Mouse (Mus musculus) embryonic facial prominence, embryonic 15.5 days (tissue): Measurements from ENCODE around the gene Ncoa1. TPM values are rescaled to one million over a fixed set of nuclear protein-coding genes. Genes with fewer than 3 reads are reported as not detected.

Experiments used
- ATAC-seq: fragments of 200-750 bp; cut with Nextera tagmentation; 2 replicates; pipeline ENCODE4 v1.8.0; 2017; ENCODE audit warnings: low read depth, moderate TSS enrichment; ENCODE audit not compliant: insufficient number of reproducible peaks, low FRiP score, low TSS enrichment
- H3K27ac ChIP-seq: fragments of 300-500 bp; sonication (generic); replicated peaks from 2 replicates; pipeline ENCODE4 v1.5.1; 2015; ENCODE audit warnings: mild to moderate bottlenecking, inconsistent platforms
- H3K27me3 ChIP-seq: fragments of 300-500 bp; sonication (generic); 2 replicates; pipeline ENCODE4 v1.6.1; 2015; ENCODE audit warnings: inconsistent platforms
- H3K36me3 ChIP-seq: fragments of 300-500 bp; sonication (generic); 2 replicates; pipeline ENCODE4 v1.6.1; 2015; ENCODE audit warnings: mild to moderate bottlenecking, inconsistent platforms
- H3K4me1 ChIP-seq: fragments of 300-500 bp; sonication (generic); 2 replicates; pipeline ENCODE4 v1.6.1; 2015; ENCODE audit warnings: inconsistent platforms
- H3K4me2 ChIP-seq: fragments of 300-500 bp; sonication (generic); replicated peaks from 2 replicates; pipeline ENCODE4 v1.6.1; 2015; ENCODE audit warnings: mild to moderate bottlenecking, inconsistent platforms
- H3K4me3 ChIP-seq: fragments of 300-500 bp; sonication (generic); replicated peaks from 2 replicates; pipeline ENCODE4 v1.5.1; 2015; ENCODE audit warnings: mild to moderate bottlenecking, inconsistent platforms
- H3K9ac ChIP-seq: fragments of 300-500 bp; sonication (generic); 2 replicates; pipeline ENCODE4 v1.6.1; 2015; ENCODE audit warnings: inconsistent platforms
- H3K9me3 ChIP-seq: fragments of 300-500 bp; sonication (generic); replicated peaks from 2 replicates; pipeline ENCODE4 v1.6.1; 2016; ENCODE audit warnings: inconsistent platforms
- WGBS: fragments of 180-500 bp; shearing (Covaris S2); methylation state at CpG from one replicate; pipeline ENCODE4 v1.1.7; 2015; 5-methylcytosine and 5-hydroxymethylcytosine counted together
- polyA plus RNA-seq: library from polyadenylated mRNA; unstranded; fragments of >200 nt; fragmentation: Nextera tagmentation; extraction: Ambion mirVana; gene quantifications from 2 replicates; pipeline ENCODE4 v1.2.1, GENCODE M21; 2015

Ncoa1 gene
- polyA plus RNA-seq, 1 experiment from 2014 or later = 14.1 TPM

- Histone ChIP-seq H3K4me2 (no peak overlapping the region), H3K4me1 (no peaks in the 10 kb centered on the region), H3K27me3 (no peaks in the 10 kb centered on the region), H3K36me3 (peaks cover 6% of the 10 kb centered on the region; the same call in 1 of the 2 replicates), H3K27ac (no peak overlapping the region), H3K4me3 (no peak overlapping the region), H3K9ac (no peak overlapping the region), H3K9me3 (no peaks in the 10 kb centered on the region)
- WGBS = 80% methylated on average over 1 of the region's 1 CpGs
- no peak for ATAC-seq
Measured at GRCm38 (mm10) chr12:4306712-4307313, 170.2 kb downstream of the Ncoa1 start.

GRCm38 (mm10) chr12:4299300-4299699 lies 177.7 kb downstream of the Ncoa1 start:
- Histone ChIP-seq H3K9ac (no peak overlapping the region), H3K4me3 (no peak overlapping the region), H3K27ac (no peak overlapping the region), H3K4me1 (no peaks in the 10 kb centered on the region), H3K9me3 (no peaks in the 10 kb centered on the region), H3K36me3 (peaks cover 15% of the 10 kb centered on the region), H3K27me3 (no peaks in the 10 kb centered on the region), H3K4me2 (no peak overlapping the region)
- WGBS = 79% methylated on average over 3 of the region's 3 CpGs
- ATAC-seq = no peak

GRCm38 (mm10) chr12:4298626-4299025 lies 178.4 kb downstream of the Ncoa1 start:
- Histone ChIP-seq H3K4me3 (no peak overlapping the region), H3K4me2 (no peak overlapping the region), H3K4me1 (no peaks in the 10 kb centered on the region), H3K27ac (no peak overlapping the region), H3K9me3 (no peaks in the 10 kb centered on the region), H3K9ac (no peak overlapping the region), H3K27me3 (no peaks in the 10 kb centered on the region), H3K36me3 (peaks cover 15% of the 10 kb centered on the region)
- ATAC-seq = no peak
- 84% methylated on average over 4 of the region's 4 CpGs for WGBS

- Histone ChIP-seq H3K9me3 (no peaks in the 10 kb centered on the region), H3K4me1 (no peaks in the 10 kb centered on the region), H3K9ac (no peak overlapping the region), H3K4me3 (no peak overlapping the region), H3K27me3 (no peaks in the 10 kb centered on the region), H3K27ac (no peak overlapping the region), H3K36me3 (peaks cover 17% of the 10 kb centered on the region), H3K4me2 (no peak overlapping the region)
- 87% methylated on average over 4 of the region's 4 CpGs for WGBS
- ATAC-seq = no peak
Measured at GRCm38 (mm10) chr12:4295881-4296280, 181.1 kb downstream of the Ncoa1 start.

- Histone ChIP-seq H3K9me3 (no peaks in the 10 kb centered on the region), H3K27me3 (no peaks in the 10 kb centered on the region), H3K9ac (no peak overlapping the region), H3K27ac (no peak overlapping the region), H3K36me3 (peaks cover 21% of the 10 kb centered on the region), H3K4me2 (no peak overlapping the region), H3K4me3 (no peak overlapping the region), H3K4me1 (no peaks in the 10 kb centered on the region)
- 83% methylated on average over 8 of the region's 8 CpGs for WGBS
- ATAC-seq = no peak
Measured at GRCm38 (mm10) chr12:4295281-4295680, 181.7 kb downstream of the Ncoa1 start.

- Histone ChIP-seq H3K9ac (no peak overlapping the region), H3K36me3 (peaks cover 25% of the 10 kb centered on the region), H3K4me1 (no peaks in the 10 kb centered on the region), H3K4me2 (no peak overlapping the region), H3K9me3 (no peaks in the 10 kb centered on the region), H3K27me3 (no peaks in the 10 kb centered on the region), H3K27ac (no peak overlapping the region), H3K4me3 (no peak overlapping the region)
- 90% methylated on average over 6 of the region's 6 CpGs for WGBS
- ATAC-seq = no peak
Measured at GRCm38 (mm10) chr12:4293813-4294212, 183.2 kb downstream of the Ncoa1 start.

GRCm38 (mm10) chr12:4285186-4285585 lies 191.8 kb downstream of the Ncoa1 start:
- Histone ChIP-seq H3K9ac (no peak overlapping the region), H3K9me3 (no peaks in the 10 kb centered on the region), H3K4me2 (no peak overlapping the region), H3K4me1 (no peaks in the 10 kb centered on the region), H3K4me3 (no peak overlapping the region), H3K27ac (no peak overlapping the region), H3K27me3 (no peaks in the 10 kb centered on the region), H3K36me3 (peaks cover 4% of the 10 kb centered on the region; the same call in 1 of the 2 replicates)
- 24% methylated on average over 3 of the region's 3 CpGs for WGBS
- ATAC-seq = peak; percentile 73

GRCm38 (mm10) chr12:4279878-4280277 lies 197.1 kb downstream of the Ncoa1 start:
- ATAC-seq = no peak
- H3K27me3 ChIP-seq = no peaks in the 10 kb centered on the region
- H3K4me2 ChIP-seq = no peak overlapping the region
- H3K9me3 ChIP-seq = no peaks in the 10 kb centered on the region
- H3K9ac ChIP-seq = no peak overlapping the region
- H3K27ac ChIP-seq = no peak overlapping the region
- WGBS = 94% methylated on average over 3 of the region's 3 CpGs
- H3K4me1 ChIP-seq = no peaks in the 10 kb centered on the region
- no peak overlapping the region for H3K4me3 ChIP-seq
- peaks cover 4% of the 10 kb centered on the region for H3K36me3 ChIP-seq

GRCm38 (mm10) chr12:4278978-4279755 lies 197.8 kb downstream of the Ncoa1 start:
- no peak for ATAC-seq
- no peak overlapping the region for H3K4me3 ChIP-seq
- no peaks in the 10 kb centered on the region for H3K27me3 ChIP-seq
- no peak overlapping the region for H3K4me2 ChIP-seq
- WGBS = 83% methylated on average over 3 of the region's 3 CpGs
- no peak overlapping the region for H3K9ac ChIP-seq
- H3K4me1 ChIP-seq = no peaks in the 10 kb centered on the region
- H3K36me3 ChIP-seq = peaks cover 10% of the 10 kb centered on the region
- H3K27ac ChIP-seq = no peak overlapping the region
- no peaks in the 10 kb centered on the region for H3K9me3 ChIP-seq

- H3K27me3 ChIP-seq = no peaks in the 10 kb centered on the region
- no peak overlapping the region for H3K9ac ChIP-seq
- WGBS = 88% methylated on average over 6 of the region's 6 CpGs
- no peak for ATAC-seq
- no peaks in the 10 kb centered on the region for H3K4me1 ChIP-seq
- H3K27ac ChIP-seq = no peak overlapping the region
- no peak overlapping the region for H3K4me3 ChIP-seq
- H3K9me3 ChIP-seq = no peaks in the 10 kb centered on the region
- H3K36me3 ChIP-seq = peaks cover 66% of the 10 kb centered on the region
- H3K4me2 ChIP-seq = no peak overlapping the region
Measured at GRCm38 (mm10) chr12:4271078-4271477, 205.9 kb downstream of the Ncoa1 start.

- Histone ChIP-seq H3K4me2 (no peak overlapping the region), H3K4me1 (no peaks in the 10 kb centered on the region), H3K9ac (no peak overlapping the region), H3K9me3 (no peaks in the 10 kb centered on the region), H3K27ac (no peak overlapping the region), H3K4me3 (no peak overlapping the region), H3K36me3 (peaks cover 54% of the 10 kb centered on the region), H3K27me3 (no peaks in the 10 kb centered on the region)
- no peak for ATAC-seq
- WGBS = 90% methylated on average over 4 of the region's 4 CpGs
Measured at GRCm38 (mm10) chr12:4267765-4268164, 209.2 kb downstream of the Ncoa1 start.
